Mouse (Mus musculus): Measurements from ENCODE around the gene Amy1.
"Not testable (repeated sequence)": the region's sequence is repeated elsewhere in the genome, so short reads cannot be mapped to it uniquely, and the experiment has no call there.

Gene Amy1

DNA sequence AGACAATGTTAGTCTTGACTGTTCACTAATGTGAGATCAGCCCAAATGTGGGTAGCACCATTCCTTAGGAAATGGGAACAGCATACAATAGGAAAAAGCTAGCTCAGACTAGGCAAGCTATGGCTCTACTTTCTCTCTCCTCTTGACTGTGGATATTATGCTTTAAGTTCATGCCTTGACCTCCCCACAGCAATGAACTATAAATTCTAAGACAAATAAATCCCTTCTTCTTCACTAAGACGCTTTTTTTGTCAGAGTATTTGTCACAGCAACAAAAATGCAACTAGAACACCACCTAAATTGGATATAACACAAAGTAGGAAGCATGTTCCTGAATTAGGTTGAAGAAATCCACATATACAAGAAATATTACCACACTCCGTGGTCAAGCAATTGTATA lies at the start of gene Amy1:
TSS of gene Amy1 (minus strand) at position 101 of the 400 bp plus-strand sequence.
- no peak for DNase-seq (ENCODE audit: low spot score in 2 of 2)

DNA sequence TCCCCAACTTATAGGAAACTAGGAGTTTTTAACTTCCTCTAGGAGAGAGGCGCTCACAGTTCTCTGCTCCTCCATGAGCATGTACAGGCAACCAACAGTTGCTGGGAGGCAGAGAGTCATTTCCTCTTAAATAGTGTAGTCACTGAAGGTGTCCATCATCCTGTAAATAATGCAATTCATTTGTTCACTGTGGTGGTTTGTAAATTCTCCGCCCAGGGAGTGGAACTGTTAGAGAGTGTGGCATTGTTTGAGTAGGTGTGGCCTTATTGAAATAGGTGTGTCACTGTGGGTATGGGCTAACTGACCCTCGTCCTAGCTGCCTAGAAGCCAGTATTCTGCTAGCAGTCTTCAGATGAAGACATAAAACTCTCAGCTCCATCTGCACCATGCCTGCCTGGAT lies 47.8 kb upstream of the Amy1 start:
- DNase-seq (ENCODE audit: low spot score in 2 of 2): no peak

DNA sequence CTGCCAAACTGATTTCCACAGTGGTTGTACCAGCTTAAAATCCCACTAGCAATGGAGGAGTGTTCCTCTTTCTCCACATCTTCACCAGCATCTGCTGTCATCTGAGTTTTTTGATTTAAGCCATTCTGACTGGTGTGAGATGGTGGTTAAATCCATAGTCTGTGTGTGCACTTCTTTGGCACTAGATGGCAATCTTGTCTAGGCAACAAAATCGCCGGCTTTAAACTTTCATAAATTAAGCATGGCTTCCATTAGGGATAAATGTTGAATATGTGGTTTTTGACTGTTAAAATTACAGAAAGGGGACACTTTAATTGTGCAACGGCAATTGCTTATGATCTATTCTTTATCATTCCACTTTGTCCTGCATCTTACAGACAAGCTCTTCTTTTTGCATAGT lies 44.9 kb upstream of the Amy1 start:
- not testable (repeated sequence) for DNase-seq (ENCODE audit: low spot score in 2 of 2)

DNA sequence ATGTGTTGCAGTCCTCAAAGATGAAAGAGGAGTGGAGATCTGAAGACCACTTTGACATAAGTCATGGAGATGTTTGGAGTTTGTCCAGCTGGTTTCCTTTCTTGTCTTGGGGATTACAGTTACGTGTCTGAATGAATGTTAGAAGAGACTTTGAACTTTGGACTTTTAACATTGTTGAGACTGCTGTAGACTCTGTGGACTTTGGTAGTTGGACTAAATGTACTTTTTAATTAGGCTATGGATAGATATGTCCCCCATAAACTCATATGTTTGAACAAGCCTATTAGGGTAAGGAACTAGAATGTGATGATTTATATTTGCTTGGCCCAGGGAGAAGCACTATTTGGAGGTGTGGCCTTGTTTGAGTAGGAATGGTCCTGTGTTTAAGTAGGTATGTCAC lies 33.0 kb upstream of the Amy1 start:
- no peak for DNase-seq (ENCODE audit: low spot score in 2 of 2)

DNA sequence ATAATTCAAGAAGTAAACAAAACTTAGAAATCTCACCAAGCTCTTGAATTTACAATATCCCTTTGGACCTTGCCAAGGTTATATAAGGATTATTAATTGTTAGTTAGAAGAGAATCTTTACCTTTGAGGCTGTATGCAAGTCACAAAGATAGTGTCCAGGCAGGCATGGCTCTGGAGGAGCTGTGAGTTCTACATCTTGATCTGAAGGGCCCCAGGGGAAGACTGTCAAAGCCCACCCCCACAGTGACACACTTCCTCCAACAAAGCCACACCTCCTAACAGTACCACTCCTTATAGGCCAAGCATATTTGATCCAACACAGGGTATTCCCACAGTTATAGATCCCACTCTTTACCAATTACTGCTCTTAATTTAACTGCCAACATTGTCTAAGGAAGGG lies 27.7 kb upstream of the Amy1 start:
- no peak for DNase-seq (ENCODE audit: low spot score in 2 of 2)

DNA sequence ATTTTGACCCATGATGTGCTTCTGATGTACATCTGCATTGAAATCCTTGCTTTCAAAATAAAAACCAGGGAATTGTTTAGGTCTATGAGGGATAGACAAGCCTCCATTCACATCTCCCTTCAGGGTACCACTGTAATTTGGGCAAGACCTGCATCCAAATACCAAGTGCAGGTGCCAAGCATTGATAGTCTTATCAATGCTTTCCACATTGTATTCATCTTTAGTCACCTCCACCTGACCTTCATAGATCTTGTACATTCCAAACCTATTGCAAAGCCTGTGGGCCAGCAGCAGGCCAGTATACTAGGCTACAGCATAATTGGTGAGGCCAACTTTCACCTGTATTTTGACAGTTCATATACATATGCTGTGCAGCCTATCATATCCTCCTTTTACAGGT lies 25.1 kb upstream of the Amy1 start:
- no peak for DNase-seq (ENCODE audit: low spot score in 2 of 2)

DNA sequence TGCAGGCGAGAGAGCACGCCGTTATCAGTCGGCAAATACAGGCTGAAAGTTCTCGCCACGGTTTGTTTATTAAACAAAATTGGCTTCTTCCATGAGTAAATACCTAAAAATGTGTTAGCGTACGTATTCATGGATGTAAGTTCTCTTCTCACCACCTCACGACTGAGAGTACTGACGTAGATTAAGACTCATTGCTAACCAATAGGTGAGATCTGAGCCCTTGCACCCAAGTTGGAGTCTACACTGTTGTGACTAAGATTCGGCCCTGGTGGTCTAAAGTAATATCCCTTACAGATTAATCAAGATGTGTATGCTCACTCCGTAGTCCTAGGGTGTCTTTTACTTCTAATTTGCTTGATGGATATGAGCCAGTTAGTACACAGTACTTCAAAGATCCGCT lies 24.1 kb upstream of the Amy1 start:
- peak; percentile 10 to 22 for DNase-seq (ENCODE audit: low spot score in 2 of 2)

DNA sequence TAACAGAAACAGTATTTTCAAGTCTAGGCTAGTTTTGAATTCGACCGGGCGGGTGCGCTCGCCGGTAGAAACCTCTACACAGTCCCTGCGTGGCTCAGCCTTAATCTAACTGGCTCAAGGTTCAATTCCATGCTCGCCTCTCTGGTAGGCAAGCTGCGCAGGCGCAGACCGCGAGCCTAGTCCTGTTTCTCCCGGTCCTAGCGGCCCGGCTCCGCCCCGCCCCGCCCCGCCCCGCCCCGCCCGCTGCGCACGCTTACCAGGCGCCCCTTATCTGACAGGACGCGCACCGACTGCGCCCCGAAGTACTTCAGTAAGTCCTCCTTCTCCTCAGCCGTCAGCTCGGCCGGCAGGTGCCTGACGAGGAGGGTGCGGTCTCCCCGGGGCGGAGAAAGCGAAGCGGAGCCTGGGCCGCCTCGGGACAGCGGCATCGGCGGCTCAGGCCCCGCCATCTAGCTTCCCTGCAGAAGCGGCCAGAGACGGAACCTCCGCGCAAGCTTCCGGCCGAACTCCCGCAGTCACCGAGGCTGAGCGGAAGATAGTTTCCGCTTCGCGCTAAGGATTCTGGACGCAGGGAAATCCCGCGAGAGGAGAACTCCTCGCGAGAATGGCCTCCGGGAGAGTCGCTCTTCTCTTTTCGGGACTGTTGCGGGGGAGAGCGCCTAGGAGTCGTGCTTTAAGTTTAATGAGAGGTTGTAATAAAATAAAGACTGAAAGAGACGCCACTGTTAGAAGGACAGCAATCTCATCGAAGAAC lies 23.3 kb upstream of the Amy1 start, which contains the start of gene Rnpc3:
TSS of gene Rnpc3 (minus strand) at position 544 of the 754 bp plus-strand sequence.
- DNase-seq (ENCODE audit: low spot score in 2 of 2): peak; percentile 92 to 94

DNA sequence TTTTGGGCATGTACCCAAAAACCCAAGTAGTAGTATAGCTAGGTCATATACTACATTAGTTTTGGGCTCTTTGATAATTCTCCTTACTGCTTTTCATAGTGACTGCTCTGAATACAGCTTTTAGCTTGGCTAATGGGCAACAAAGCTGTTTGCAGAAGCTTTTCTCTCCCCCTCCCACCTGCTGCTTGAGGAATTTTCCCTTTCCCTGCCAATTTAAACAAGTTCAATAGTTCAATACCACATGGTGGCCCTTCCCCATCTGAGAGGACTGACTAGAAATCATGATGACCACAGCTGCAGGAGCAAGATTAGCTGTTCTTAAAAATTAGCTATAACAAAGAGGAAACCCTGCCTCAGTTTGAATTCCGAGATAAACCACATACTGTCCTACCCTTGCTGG lies 15.7 kb downstream of the Amy1 start:
- no peak for DNase-seq (ENCODE audit: low spot score in 2 of 2)

DNA sequence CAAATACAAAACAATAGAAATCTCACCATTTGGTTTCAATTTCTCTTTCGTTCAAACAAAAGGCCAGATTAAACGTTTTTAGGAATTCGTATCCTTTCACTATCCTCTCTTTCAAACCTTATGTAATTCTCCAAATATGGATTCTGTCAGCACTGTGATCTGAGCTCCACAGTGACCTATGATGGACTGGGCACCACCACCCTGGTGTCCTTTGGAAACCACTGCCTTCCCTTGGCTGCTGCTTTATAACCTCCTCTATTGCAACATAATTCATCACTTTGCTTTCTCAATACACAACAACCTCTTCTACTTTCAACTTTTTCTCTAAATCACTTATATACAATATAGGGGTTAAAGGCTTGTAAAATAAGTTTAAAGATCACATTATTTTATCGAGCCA lies 31.9 kb downstream of the Amy1 start:
- no peak for DNase-seq (ENCODE audit: low spot score in 2 of 2)

DNA sequence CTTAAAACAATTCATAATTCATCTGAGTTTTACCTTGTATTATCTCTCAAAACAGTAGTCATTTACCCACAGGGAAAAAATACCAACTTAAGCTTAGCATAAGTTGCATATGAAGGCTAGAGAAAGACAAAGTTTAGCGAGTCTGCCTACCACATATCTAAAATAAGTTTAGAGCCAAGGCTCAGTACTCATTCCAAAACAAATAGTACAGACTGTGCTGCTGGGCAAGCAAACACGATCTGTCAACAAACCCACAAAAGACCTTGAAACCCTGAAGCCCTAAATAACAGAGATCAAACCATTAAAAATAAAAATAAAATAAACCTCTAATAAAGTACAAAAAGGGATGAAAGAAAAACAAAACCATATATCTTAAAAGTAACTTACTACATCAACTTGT lies 32.4 kb downstream of the Amy1 start:
- no peak for DNase-seq (ENCODE audit: low spot score in 2 of 2)

DNA sequence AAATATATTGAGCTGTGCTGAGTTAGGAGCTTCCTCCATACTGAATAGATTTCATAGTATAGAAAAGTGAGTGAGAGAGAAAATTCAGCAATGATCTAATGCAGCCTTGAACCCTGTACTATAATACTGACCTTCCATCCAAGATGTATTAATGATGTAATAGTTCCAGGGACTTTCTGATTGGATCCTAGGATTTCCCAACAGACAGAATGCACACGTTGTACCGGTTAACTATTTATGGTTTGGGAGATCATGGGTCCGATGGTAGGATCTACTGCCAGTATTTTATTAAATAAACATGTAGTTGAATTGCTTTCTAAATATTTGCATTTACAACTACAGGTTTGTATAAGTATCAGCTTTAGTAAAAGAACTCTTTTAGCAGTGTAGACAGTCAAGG lies 34.3 kb downstream of the Amy1 start:
- no peak for DNase-seq (ENCODE audit: low spot score in 2 of 2)

DNA sequence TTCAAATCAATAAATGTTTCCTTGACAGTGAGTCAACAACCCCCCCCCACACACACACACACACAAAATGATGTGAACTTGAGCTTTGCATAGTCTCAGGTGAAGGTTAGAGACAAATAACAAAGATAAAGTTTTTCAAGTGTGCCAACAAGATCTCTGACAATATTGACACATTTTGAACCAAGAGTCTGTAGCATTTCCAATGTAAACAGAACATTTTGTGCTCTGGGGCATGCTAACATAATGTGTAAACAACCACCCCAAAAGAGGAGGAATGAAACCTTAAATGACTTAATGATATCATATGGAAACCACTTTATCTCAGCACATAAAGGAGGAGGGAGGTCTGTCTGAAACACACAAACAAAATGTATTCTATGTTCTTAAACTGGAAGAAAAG lies 66.8 kb downstream of the Amy1 start:
- DNase-seq (ENCODE audit: low spot score in 2 of 2): no peak

DNA sequence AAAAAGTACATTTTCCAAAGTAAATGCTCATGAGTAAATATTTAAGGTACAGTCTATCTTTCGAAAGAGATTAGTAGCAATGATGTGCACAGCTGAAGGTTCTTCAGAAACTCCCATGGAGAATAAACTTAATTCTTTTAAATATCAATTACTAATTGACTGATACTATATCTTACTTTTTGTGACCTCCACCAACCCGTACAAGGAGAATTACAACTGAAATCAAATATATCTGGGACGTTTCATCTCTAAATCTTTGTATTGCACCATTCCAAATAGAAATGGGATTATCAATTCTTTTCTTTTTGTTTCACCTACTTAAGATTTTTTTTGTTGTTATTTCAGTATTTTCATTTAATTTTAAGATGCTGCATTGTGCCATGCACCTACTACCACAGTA lies 74.2 kb downstream of the Amy1 start, which contains the start of gene Amy2a1:
TSS of gene Amy2a1 (minus strand) at position 101 of the 400 bp plus-strand sequence.
- DNase-seq (ENCODE audit: low spot score in 2 of 2): not testable (repeated sequence)

Data from natural killer cell, adult 2 months (primary cell).